Mouse (Mus musculus) midbrain, embryonic 16.5 days (tissue): ENCODE measurements around the gene Letmd1. TPM values are rescaled to one million over a fixed set of nuclear protein-coding genes. Genes with fewer than 3 reads are reported as not detected.

ENCODE experiments used
- ATAC-seq: fragments of 200-750 bp; cut with Nextera tagmentation; 2 replicates; pipeline ENCODE4 v1.8.0; 2017; ENCODE audit warnings: moderate TSS enrichment
- H3K27ac ChIP-seq: fragments of 300-500 bp; sonication (generic); 2 replicates; pipeline ENCODE4 v1.5.1; 2014; ENCODE audit warnings: mild to moderate bottlenecking, low read length, mixed read lengths
- H3K27me3 ChIP-seq: fragments of 300-500 bp; sonication (generic); 2 replicates; pipeline ENCODE4 v1.6.1; 2014; ENCODE audit warnings: low read depth, low read length, mixed read lengths; ENCODE audit not compliant: control insufficient read depth, insufficient read depth
- H3K36me3 ChIP-seq: fragments of 300-500 bp; sonication (generic); 2 replicates; pipeline ENCODE4 v1.6.1; 2014; ENCODE audit warnings: mild to moderate bottlenecking, low read length, moderate library complexity, mixed read lengths; ENCODE audit not compliant: control insufficient read depth, insufficient read depth
- H3K4me1 ChIP-seq: fragments of 300-500 bp; sonication (generic); 2 replicates; pipeline ENCODE4 v1.6.1; 2014; ENCODE audit warnings: mild to moderate bottlenecking, low read length, mixed read lengths; ENCODE audit not compliant: control insufficient read depth, insufficient read depth
- H3K4me2 ChIP-seq: fragments of 300-500 bp; sonication (generic); 2 replicates; pipeline ENCODE4 v1.6.1; 2014; ENCODE audit warnings: mild to moderate bottlenecking, low read length, mixed read lengths
- H3K4me3 ChIP-seq: fragments of 300-500 bp; sonication (generic); 2 replicates; pipeline ENCODE4 v1.5.1; 2014; ENCODE audit warnings: low read depth, mild to moderate bottlenecking, low read length, moderate library complexity, mixed read lengths
- H3K9ac ChIP-seq: fragments of 300-500 bp; sonication (generic); 2 replicates; pipeline ENCODE4 v1.6.1; 2014; ENCODE audit warnings: low read depth, low read length, mixed read lengths
- H3K9me3 ChIP-seq: fragments of 300-500 bp; sonication (generic); replicated peaks from 2 replicates; pipeline ENCODE4 v1.6.1; 2014; ENCODE audit warnings: mild to moderate bottlenecking, low read length, mixed read lengths; ENCODE audit not compliant: control insufficient read depth, poor library complexity, severe bottlenecking
- WGBS: fragments of 180-500 bp; shearing (Covaris S2); extraction: QIAGEN DNeasy Blood & Tissue Kit; methylation state at CpG from one replicate; pipeline ENCODE4 v1.1.7; 2014; 5-methylcytosine and 5-hydroxymethylcytosine counted together
- polyA plus RNA-seq: library from polyadenylated mRNA; unstranded; fragments of >200 nt; fragmentation: Nextera tagmentation; extraction: Ambion mirVana; gene quantifications from 2 replicates; pipeline ENCODE4 v1.2.1, GENCODE M21; 2015

Letmd1 gene
- polyA plus RNA-seq, 1 experiment from 2014 or later, result 57.5 TPM

- 3% methylated on average over 14 of the region's 14 CpGs for WGBS
- ATAC-seq, result no peak
- Histone ChIP-seq H3K4me3 (peak overlapping the region; percentile 97), H3K4me2 (peak overlapping the region; percentile 92), H3K27ac (no peak overlapping the region), H3K36me3 (no peaks in the 10 kb centered on the region), H3K27me3 (peaks cover 20% of the 10 kb centered on the region), H3K4me1 (peaks cover 33% of the 10 kb centered on the region), H3K9me3 (no peaks in the 10 kb centered on the region), H3K9ac (no peak overlapping the region)
Observed at GRCm38 (mm10) chr15:100423916-100424315, 44.9 kb upstream of the Letmd1 start.

- ATAC-seq, result no peak
- no peaks in the 10 kb centered on the region for H3K9me3 ChIP-seq
- H3K36me3 ChIP-seq, result no peaks in the 10 kb centered on the region
Observed at GRCm38 (mm10) chr15:100424396-100425122, 44.3 kb upstream of the Letmd1 start, which contains the start of gene Slc11a2. TSS of gene Slc11a2 (minus strand) at chr15:100425072.

DNA sequence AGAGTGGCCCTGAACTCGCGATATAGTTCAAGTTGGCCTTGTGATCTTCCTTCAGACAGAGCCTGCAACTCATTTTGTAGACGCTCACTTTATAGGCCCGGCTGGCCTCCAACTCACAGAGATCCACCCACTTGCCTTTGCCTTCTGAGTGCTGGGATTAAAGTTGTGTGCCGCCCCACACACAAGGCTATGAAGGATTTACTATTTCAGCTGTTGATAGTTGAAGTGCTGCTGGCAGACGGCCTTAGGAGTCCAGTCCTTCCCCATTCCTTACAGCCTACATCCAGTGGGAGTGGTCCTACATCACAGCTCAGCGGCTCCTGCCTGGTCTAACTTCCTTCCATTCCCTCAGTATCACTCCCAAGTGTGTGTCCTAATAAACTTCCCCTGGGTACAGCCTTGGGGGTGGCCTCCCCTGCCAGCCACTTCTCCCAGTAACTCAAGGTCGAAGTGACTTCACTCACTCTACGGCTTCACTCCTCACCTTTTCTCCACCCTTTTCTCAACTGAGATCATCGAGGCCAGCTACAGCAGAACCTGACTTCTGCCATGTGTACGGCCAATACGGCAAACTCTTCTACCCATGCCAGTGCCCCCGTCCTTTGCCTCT is 40.4 kb upstream of the Letmd1 start:
- no peaks in the 10 kb centered on the region for H3K36me3 ChIP-seq
- WGBS, result 85% methylated on average over 13 of the region's 13 CpGs
- H3K4me3 ChIP-seq, result no peak overlapping the region
- no peaks in the 10 kb centered on the region for H3K9me3 ChIP-seq
- no peak overlapping the region for H3K27ac ChIP-seq
- H3K27me3 ChIP-seq, result peaks cover 20% of the 10 kb centered on the region
- no peak overlapping the region for H3K4me2 ChIP-seq
- H3K4me1 ChIP-seq, result peaks cover 7% of the 10 kb centered on the region; the same call in 1 of the 2 replicates
- H3K9ac ChIP-seq, result no peak overlapping the region
- ATAC-seq, result no peak

More at GRCm38 (mm10) chr15:100424396-100425122, 44.3 kb upstream of the Letmd1 start, which contains the start of gene Slc11a2:
- Histone ChIP-seq H3K27me3 (peaks cover 20% of the 10 kb centered on the region), H3K9ac (no peak within 1 kb of the TSS), H3K4me2 (peak within 1 kb of the TSS; percentile 92), H3K4me3 (peak within 1 kb of the TSS; percentile 97), H3K27ac (no peak within 1 kb of the TSS), H3K4me1 (peaks cover 29% of the 10 kb centered on the region)
- 30% methylated on average over 17 of the region's 17 CpGs for WGBS

- Histone ChIP-seq H3K4me1 (no peaks in the 10 kb centered on the region), H3K9me3 (no peaks in the 10 kb centered on the region), H3K27ac (no peak overlapping the region), H3K9ac (no peak overlapping the region), H3K36me3 (no peaks in the 10 kb centered on the region), H3K4me3 (no peak overlapping the region), H3K27me3 (peaks cover 11% of the 10 kb centered on the region), H3K4me2 (no peak overlapping the region)
- no peak for ATAC-seq
- WGBS, result 79% methylated on average over 11 of the region's 11 CpGs
Observed at GRCm38 (mm10) chr15:100429959-100430565, 38.8 kb upstream of the Letmd1 start.

DNA sequence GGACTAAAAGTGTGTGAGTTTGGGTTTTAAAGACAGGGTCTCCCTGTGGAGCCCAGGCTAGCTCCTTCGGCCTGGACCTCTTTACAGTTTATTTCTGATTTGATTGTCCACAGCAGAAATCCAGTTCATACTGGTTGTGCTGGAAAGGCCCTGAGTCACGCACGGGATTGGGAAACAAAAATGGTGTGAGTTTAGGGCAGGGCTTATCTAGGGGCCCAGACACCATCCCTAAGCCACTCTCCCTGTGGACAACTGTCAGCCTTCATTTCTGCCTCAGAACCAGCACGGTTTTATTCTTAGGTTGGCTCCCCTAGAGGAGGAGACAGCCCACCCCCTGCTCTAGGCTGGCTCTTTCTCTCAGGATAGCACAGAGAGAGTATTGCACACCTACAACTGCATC is 35.6 kb upstream of the Letmd1 start:
- H3K4me2 ChIP-seq, result no peak overlapping the region
- H3K9me3 ChIP-seq, result no peaks in the 10 kb centered on the region

DNA sequence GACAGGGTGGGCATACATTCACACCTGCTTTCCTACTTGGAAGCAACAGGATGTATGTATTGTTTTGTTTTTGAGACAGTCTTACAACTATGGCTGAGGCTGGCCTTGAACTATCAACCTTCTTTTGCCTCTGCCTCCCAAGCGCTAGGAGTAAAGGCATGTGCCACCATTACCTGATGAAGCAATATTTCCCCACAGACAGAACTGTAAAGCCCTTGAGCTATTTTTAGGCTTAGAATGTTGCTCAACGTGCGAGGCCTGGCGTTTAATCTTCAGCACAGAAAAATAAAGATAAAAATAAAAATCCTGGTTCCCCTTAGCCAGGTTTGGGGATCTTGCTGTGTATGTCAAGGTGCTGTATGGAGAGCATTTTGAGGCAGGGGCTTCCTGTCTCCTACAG is 32.7 kb upstream of the Letmd1 start:
- Histone ChIP-seq H3K27me3 (no peaks in the 10 kb centered on the region), H3K4me3 (no peak overlapping the region), H3K4me2 (no peak overlapping the region), H3K27ac (no peak overlapping the region), H3K9ac (no peak overlapping the region), H3K36me3 (no peaks in the 10 kb centered on the region), H3K4me1 (no peaks in the 10 kb centered on the region), H3K9me3 (no peaks in the 10 kb centered on the region)
- 82% methylated on average over 4 of the region's 4 CpGs for WGBS
- no peak for ATAC-seq

More for the DNA sequence above, 35.6 kb upstream of the Letmd1 start:
- ATAC-seq, result no peak
- Histone ChIP-seq H3K27me3 (no peaks in the 10 kb centered on the region), H3K4me3 (no peak overlapping the region), H3K27ac (no peak overlapping the region), H3K4me1 (no peaks in the 10 kb centered on the region), H3K9ac (no peak overlapping the region), H3K36me3 (no peaks in the 10 kb centered on the region)
- 71% methylated on average over 4 of the region's 4 CpGs for WGBS

DNA sequence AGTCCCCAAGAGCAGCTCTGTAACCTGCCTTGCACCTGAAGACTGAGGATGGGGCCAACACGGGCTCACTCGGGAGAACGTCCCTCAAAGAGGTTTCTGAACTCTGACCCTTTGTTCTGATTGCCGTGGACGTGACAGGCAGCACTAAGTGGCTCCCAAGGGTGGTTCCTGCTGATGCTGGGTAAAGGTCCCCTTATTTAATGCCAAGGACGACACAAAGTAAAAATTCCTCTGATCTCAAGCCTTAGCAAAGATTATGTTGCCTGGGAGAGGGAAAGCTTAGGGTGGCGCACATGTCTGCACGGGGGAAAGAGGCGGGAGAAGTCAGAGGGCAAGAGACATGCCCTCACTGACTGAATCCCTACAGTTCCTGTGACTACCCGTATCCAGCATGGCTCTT is 32.3 kb upstream of the Letmd1 start:
- no peaks in the 10 kb centered on the region for H3K27me3 ChIP-seq
- ATAC-seq, result no peak
- H3K36me3 ChIP-seq, result no peaks in the 10 kb centered on the region
- 58% methylated on average over 10 of the region's 10 CpGs for WGBS
- H3K27ac ChIP-seq, result no peak overlapping the region
- no peak overlapping the region for H3K4me2 ChIP-seq
- H3K4me3 ChIP-seq, result no peak overlapping the region
- H3K9ac ChIP-seq, result no peak overlapping the region
- H3K4me1 ChIP-seq, result no peaks in the 10 kb centered on the region
- H3K9me3 ChIP-seq, result no peaks in the 10 kb centered on the region

- ATAC-seq, result peak; percentile 98
- Histone ChIP-seq H3K9me3 (no peaks in the 10 kb centered on the region), H3K9ac (peak overlapping the region; percentile 74), H3K4me1 (peaks cover 5% of the 10 kb centered on the region; the same call in 1 of the 2 replicates), H3K36me3 (no peaks in the 10 kb centered on the region), H3K4me3 (peak overlapping the region; percentile 46), H3K4me2 (peak overlapping the region; percentile 63), H3K27ac (peak overlapping the region; percentile 86), H3K27me3 (no peaks in the 10 kb centered on the region)
- 6% methylated on average over 20 of the region's 31 CpGs for WGBS
Observed at GRCm38 (mm10) chr15:100443126-100443922, 25.5 kb upstream of the Letmd1 start.
